Mouse (Mus musculus) urinary bladder, adult 2 months (tissue): ENCODE data around the gene Numa1. TPM values are rescaled to one million over a fixed set of nuclear protein-coding genes. Genes with fewer than 3 reads are reported as not detected.
"Not testable (repeated sequence)": the region's sequence is repeated elsewhere in the genome, so short reads cannot be mapped to it uniquely, and the experiment has no call there.

Experiments used
- DNase-seq: peaks from one replicate; pipeline ENCODE4 v3.0.0; 2022; ENCODE audit warnings: low spot score
- polyA plus RNA-seq: library from polyadenylated mRNA; depleted of rRNA; stranded (reverse); fragments of >200 nt; gene quantifications from 2 replicates; pipeline ENCODE4 v1.2.3, GENCODE M21; 2012; rRNA removed

Numa1 gene
- polyA plus RNA-seq, 1 experiment = 50.5 TPM

DNA sequence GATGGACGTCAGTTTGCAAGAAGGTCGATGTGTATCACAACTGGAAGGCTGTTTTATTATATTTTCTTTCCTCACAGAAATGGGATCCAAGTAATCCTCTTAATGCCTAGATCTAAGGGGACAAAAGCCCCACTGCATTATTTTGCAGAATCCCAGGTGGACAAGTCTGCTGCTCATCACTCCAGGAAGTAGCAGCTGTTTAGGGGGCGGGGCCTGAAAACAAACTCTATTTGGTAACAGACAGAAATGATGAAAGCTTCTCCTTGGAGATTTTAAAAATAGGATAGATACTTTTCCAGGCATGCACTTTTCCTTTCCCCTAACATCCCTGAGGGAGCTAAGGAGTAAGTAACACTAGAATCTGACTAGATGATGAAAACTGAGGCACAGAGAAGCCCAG lies 103.4 kb downstream of the Numa1 start:
- DNase-seq = no peak

DNA sequence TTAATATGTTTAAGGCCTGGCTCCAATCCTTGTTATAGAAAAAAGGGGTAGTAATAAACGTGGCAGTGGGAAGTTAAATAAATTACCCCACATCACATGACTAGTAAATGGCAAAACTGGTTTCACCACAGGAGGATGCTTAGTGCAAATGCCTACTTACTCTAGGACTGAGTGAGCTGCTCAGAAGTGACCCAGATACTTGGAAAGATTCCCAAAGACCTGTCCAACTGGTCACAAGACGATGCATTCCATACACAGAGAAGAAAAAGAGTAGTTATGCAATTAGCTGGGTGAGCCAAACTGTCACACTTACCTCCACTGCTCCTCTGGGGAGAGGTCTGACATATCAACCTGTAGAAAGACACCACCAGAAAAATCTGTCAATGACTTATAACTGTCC lies 108.4 kb downstream of the Numa1 start:
- no peak for DNase-seq

DNA sequence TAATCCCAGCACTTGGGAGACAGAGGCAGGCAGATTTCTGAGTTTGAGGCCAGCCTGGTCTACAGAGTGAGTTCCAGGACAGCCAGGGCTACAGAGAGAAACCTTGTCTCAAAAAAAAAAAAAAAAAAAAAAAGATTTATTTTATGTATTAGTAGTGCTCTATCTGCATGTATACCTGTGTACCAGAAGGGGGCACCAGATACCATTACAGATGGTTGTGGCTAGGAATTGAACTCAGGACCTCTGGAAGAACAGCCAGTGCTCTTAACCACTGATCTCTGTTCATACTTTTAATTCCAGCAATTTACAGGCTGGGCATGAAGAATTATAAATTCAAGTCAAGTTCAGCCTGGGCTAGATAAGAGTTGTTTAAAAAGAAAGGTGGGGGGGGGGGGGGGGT lies 114.6 kb downstream of the Numa1 start:
- DNase-seq = not testable (repeated sequence)

DNA sequence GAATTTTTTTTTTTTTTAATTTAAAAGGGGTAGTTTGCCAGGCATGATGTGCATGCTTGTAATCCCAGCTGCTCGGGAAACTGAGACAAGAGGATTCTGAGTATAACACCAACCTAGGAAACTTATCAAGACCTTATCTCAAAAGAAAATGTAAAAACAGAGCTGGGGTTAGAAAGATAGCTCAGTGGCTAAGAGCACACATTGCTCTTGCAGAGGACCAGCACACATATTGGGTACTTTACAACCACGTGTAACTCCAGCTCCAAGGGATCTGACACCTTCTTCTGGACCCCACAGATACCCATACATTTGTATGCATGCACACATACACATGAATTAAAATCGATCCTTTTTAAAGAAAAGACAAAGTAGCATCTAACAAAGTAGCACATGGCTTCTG lies 127.4 kb downstream of the Numa1 start:
- DNase-seq = no peak

DNA sequence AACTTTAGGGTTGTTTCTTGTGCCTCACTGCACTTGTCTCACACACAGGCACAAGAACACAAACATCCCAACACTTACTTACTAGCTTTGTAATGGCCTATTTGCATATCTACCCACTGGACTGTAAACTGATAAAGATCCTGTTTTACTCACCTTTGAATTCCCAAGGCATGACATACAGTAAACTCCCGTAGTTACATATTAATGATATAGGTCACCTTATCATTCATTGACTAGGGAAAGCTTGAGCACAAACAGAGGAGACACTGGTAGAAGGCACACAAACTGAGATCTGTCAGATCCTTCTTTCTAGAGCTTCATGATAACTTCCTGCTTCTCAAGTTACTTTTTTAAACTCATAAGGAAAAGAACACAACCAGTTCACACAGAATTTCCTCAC lies 128.3 kb downstream of the Numa1 start:
- no peak for DNase-seq

DNA sequence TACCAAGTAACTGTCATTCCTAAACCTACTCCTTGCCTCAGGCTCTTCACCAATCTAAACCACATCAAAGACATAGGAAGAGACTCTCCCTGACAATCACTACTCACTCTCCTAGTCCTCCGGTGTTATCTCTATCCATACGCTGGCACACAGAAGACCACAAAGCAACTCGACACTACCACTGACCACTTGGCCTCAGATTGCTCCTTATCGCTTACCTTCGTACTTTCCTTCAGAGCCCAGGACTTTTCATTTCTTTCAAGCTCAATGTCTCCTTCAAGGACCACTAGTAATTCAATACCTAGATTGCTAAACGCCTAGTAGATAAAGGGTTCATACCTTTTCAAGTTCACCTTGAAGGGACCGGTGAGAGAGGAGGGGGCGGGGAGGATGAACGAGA lies 130.0 kb downstream of the Numa1 start:
- no peak for DNase-seq

Other genes with a start within 250 kb of the Numa1 start
- gene Phox2a, start 115.8 kb upstream of the Numa1 start, polyA plus RNA-seq = 0.09 and 0.14 TPM in 2 replicates
- 54.1 and 59.0 TPM in 2 replicates for gene Inppl1, start 95.9 kb upstream of the Numa1 start, polyA plus RNA-seq
- 63.8 and 99.3 TPM in 2 replicates for gene Folr2, start 76.9 kb upstream of the Numa1 start, polyA plus RNA-seq
- 41.6 and 47.8 TPM in 2 replicates for gene Anapc15, start 70.4 kb upstream of the Numa1 start, polyA plus RNA-seq
- gene Folr1, start 63.3 kb upstream of the Numa1 start, polyA plus RNA-seq = 0.72 and 2.7 TPM in 2 replicates
- gene Lamtor1, start 28.2 kb upstream of the Numa1 start, polyA plus RNA-seq = 132 and 149 TPM in 2 replicates
- 0.12 and 0.23 TPM in 2 replicates for gene Tomt, start 27.8 kb upstream of the Numa1 start, polyA plus RNA-seq
- 25.7 and 34.4 TPM in 2 replicates for gene Lrrc51, start 216 bp upstream of the Numa1 start, polyA plus RNA-seq
- 6.7 and 8.9 TPM in 2 replicates for gene Il18bp, start 84.6 kb downstream of the Numa1 start, polyA plus RNA-seq
- 39.0 and 46.9 TPM in 2 replicates for gene Rnf121, start 131.4 kb downstream of the Numa1 start, polyA plus RNA-seq
- gene Xndc1, start 131.4 kb downstream of the Numa1 start, polyA plus RNA-seq = 28.4 and 32.1 TPM in 2 replicates
- 1.8 and 2.3 TPM in 2 replicates for gene Xntrpc, start 131.6 kb downstream of the Numa1 start, polyA plus RNA-seq
- gene Trpc2, start 149.0 kb downstream of the Numa1 start, polyA plus RNA-seq = 0.92 TPM in 1 of 2 replicates, not detected in the other
- 0.06 and 0.16 TPM in 2 replicates for gene Art1, start 167.6 kb downstream of the Numa1 start, polyA plus RNA-seq
- gene Art5, start 175.4 kb downstream of the Numa1 start, polyA plus RNA-seq = 0.47 and 0.48 TPM in 2 replicates
- 0.03 TPM in 1 of 2 replicates, not detected in the other for gene Chrna10, start 182.7 kb downstream of the Numa1 start, polyA plus RNA-seq